Comparison of ENCODE assay signal across 15 mouse cellular contexts in genomic region chr2:24747878-24748277, GRCm38 (mm10). TPM values are rescaled to one million over a fixed set of nuclear protein-coding genes. Genes with fewer than 3 reads are reported as not detected.
DNase-seq lines count a peak whose midpoint lies in the region; ATAC-seq and TF ChIP-seq lines count a peak whose summit lies in the region.
"Had no signal": no experiment of that assay in that cellular context is flagged by ENCODE, and none has a peak within 500 bp of the region (broad histone marks: within the 10 kb centered on the region; RNA-seq: fewer than 3 reads in every experiment).

No protein-coding gene starts in this region.

- TF ChIP-seq EP300 in liver, embryonic 14.5 days (IDR thresholded peaks at IDR 0.05; ENCODE audit: low read depth) = no peak

- H3K4me2 ChIP-seq in liver, embryonic 14.5 days (ENCODE audit: low read depth) = no peak overlapping the region
- no peak overlapping the region for H3K4me2 ChIP-seq in liver, embryonic 11.5 days
- no peak overlapping the region for H3K4me2 ChIP-seq in midbrain, embryonic 14.5 days (ENCODE audit: low read length)

- DNase-seq in liver, embryonic 14.5 days (ENCODE audit: low read depth in 3 of 3, low spot score in 3 of 3) = peak in 2 of 3 experiments; percentile 5 to 9
- DNase-seq in liver, embryonic 11.5 days (ENCODE audit: low spot score) = no peak
- peak; percentile 82 for DNase-seq in thymus, postnatal 25 days
- DNase-seq in adipocyte (ENCODE audit: low spot score) = no peak
- no peak for DNase-seq in midbrain, embryonic 14.5 days
- DNase-seq in cerebellum, postnatal 14 days = no peak
- DNase-seq: adrenal gland, adult 2 months; cerebellum, postnatal 25 days; heart, adult 11 months; kidney, postnatal 14 days; left cerebral cortex, postnatal 4 days had no signal

- ATAC-seq in liver, embryonic 14.5 days (ENCODE audit: insufficient read depth) = no peak
- ATAC-seq in liver, embryonic 11.5 days (replicated peaks; ENCODE audit: low FRiP score) = no peak
- peak; percentile 43; the same call in 1 of the 2 replicates for ATAC-seq in monocyte, adult 5-6 weeks (replicated peaks; ENCODE audit: insufficient number of reproducible peaks, low FRiP score, low TSS enrichment, poor library complexity, severe bottlenecking)
- no peak for ATAC-seq in midbrain, embryonic 14.5 days (ENCODE audit: low FRiP score, low TSS enrichment)

- H3K27me3 ChIP-seq in liver, embryonic 14.5 days (ENCODE audit: control insufficient read depth, insufficient read depth, low read length) = no peaks in the 10 kb centered on the region
- no peaks in the 10 kb centered on the region for H3K27me3 ChIP-seq in liver, embryonic 11.5 days (replicated peaks; ENCODE audit: control insufficient read depth, insufficient read depth, low read length)
- no peaks in the 10 kb centered on the region for H3K27me3 ChIP-seq in midbrain, embryonic 14.5 days (ENCODE audit: control insufficient read depth, insufficient read depth, low read length)

- no peaks in the 10 kb centered on the region for H3K9me3 ChIP-seq in liver, embryonic 14.5 days (ENCODE audit: control insufficient read depth, low read length)
- H3K9me3 ChIP-seq in liver, embryonic 11.5 days (ENCODE audit: control insufficient read depth, low read length) = no peaks in the 10 kb centered on the region
- no peaks in the 10 kb centered on the region for H3K9me3 ChIP-seq in midbrain, embryonic 14.5 days (ENCODE audit: control insufficient read depth, low read length)

- no peak for TF ChIP-seq POLR2A in bone marrow, adult 2 months (IDR thresholded peaks at IDR 0.05; ENCODE audit: borderline replicate concordance, control insufficient read depth, low read depth, low read length)

- H3K27ac ChIP-seq in liver, embryonic 14.5 days = no peak overlapping the region
- no peak overlapping the region for H3K27ac ChIP-seq in liver, embryonic 11.5 days (ENCODE audit: low read depth, low read length)
- peak overlapping the region; percentile 32; the same call in 1 of the 2 replicates for H3K27ac ChIP-seq in bone marrow, adult 2 months (ENCODE audit: control insufficient read depth, insufficient read depth, low read depth, low read length, poor library complexity)
- no peak overlapping the region for H3K27ac ChIP-seq in midbrain, embryonic 14.5 days (replicated peaks; ENCODE audit: low read depth, low read length)
- H3K27ac ChIP-seq: macrophage had no signal

- WGBS in liver, embryonic 14.5 days (ENCODE audit: insufficient replicate concordance) = 15% methylated on average over 7 of the region's 7 CpGs
- WGBS in liver, embryonic 11.5 days = 46% methylated on average over 7 of the region's 7 CpGs
- WGBS in bone marrow, adult 2 months = 1% methylated on average over 7 of the region's 7 CpGs
- WGBS in midbrain, embryonic 14.5 days = 79% methylated on average over 7 of the region's 7 CpGs

- no peak for TF ChIP-seq CTCF in liver, embryonic 14.5 days (IDR thresholded peaks at IDR 0.05; ENCODE audit: low read depth)
- TF ChIP-seq CTCF in bone marrow, adult 2 months (IDR thresholded peaks at IDR 0.05; ENCODE audit: control insufficient read depth, insufficient read depth, low read length) = no peak

- no peaks in the 10 kb centered on the region for H3K36me3 ChIP-seq in liver, embryonic 14.5 days (replicated peaks; ENCODE audit: control insufficient read depth, insufficient read depth, low read depth)
- no peaks in the 10 kb centered on the region for H3K36me3 ChIP-seq in liver, embryonic 11.5 days (ENCODE audit: control insufficient read depth, insufficient read depth, low read length)
- H3K36me3 ChIP-seq in midbrain, embryonic 14.5 days (ENCODE audit: control insufficient read depth, insufficient read depth, low read length) = peaks cover 53% of the 10 kb centered on the region

- no peaks in the 10 kb centered on the region; a peak in 1 of 4 replicates for H3K4me1 ChIP-seq in liver, embryonic 14.5 days (replicated peaks; ENCODE audit: control insufficient read depth in 2 of 2, insufficient read depth in 2 of 2, low read length in 1 of 2)
- no peaks in the 10 kb centered on the region for H3K4me1 ChIP-seq in liver, embryonic 11.5 days (replicated peaks; ENCODE audit: control insufficient read depth, insufficient read depth, low read length)
- peaks cover 11% of the 10 kb centered on the region for H3K4me1 ChIP-seq in bone marrow, adult 2 months (ENCODE audit: control insufficient read depth, insufficient read depth, low read length)
- H3K4me1 ChIP-seq in midbrain, embryonic 14.5 days (ENCODE audit: control insufficient read depth, insufficient read depth, low read length) = no peaks in the 10 kb centered on the region

- no peak overlapping the region for H3K4me3 ChIP-seq in liver, embryonic 14.5 days (ENCODE audit: insufficient read depth in 1 of 2, low read depth in 2 of 2, low read length in 2 of 2)
- H3K4me3 ChIP-seq in liver, embryonic 11.5 days (ENCODE audit: low read depth, low read length) = no peak overlapping the region
- H3K4me3 ChIP-seq in bone marrow, adult 2 months (replicated peaks; ENCODE audit: control insufficient read depth, low read depth, low read length) = no peak overlapping the region
- H3K4me3 ChIP-seq in midbrain, embryonic 14.5 days (replicated peaks; ENCODE audit: low read depth, low read length) = no peak overlapping the region

- H3K9ac ChIP-seq in liver, embryonic 14.5 days (replicated peaks) = no peak overlapping the region
- no peak overlapping the region for H3K9ac ChIP-seq in liver, embryonic 11.5 days (ENCODE audit: low read depth, low read length)
- H3K9ac ChIP-seq in midbrain, embryonic 14.5 days (replicated peaks; ENCODE audit: low read length) = no peak overlapping the region

RNA-seq across cellular contexts. Expression of gene Cacna1b, which starts 15.1 kb away (rescaled TPM):
- 0.03 and 0.06 TPM in 2 replicates for polyA plus RNA-seq in liver, embryonic 14.5 days (2012; rRNA removed)
- not detected in 2 replicates for polyA plus RNA-seq in liver, embryonic 14.5 days (2014; fragmentation: Nextera tagmentation; extraction: Ambion mirVana)
- polyA plus RNA-seq in liver, embryonic 11.5 days (2014; fragmentation: Nextera tagmentation; extraction: Ambion mirVana) = 0.23 and 0.26 TPM in 2 replicates
- 2.0 and 2.2 TPM in 2 replicates for polyA plus RNA-seq in bone marrow, adult 2 months (2011; ENCODE audit: insufficient read depth, insufficient read length, low replicate concordance, missing spikeins)
- not detected in 3 replicates for total RNA-seq in monocyte, adult 5-6 weeks (2017)
- 12.0 and 15.0 TPM in 2 replicates for polyA plus RNA-seq in midbrain, embryonic 14.5 days (2014; fragmentation: Nextera tagmentation; extraction: Ambion mirVana)
- polyA plus RNA-seq: heart, postnatal 0 days had no signal

Comparison
In these comparisons a context has a peak if more than half of its experiments do, and no peak if none do; other contexts are left out.
1. DNase-seq: peak in liver, embryonic 14.5 days (2 of 3) and thymus, postnatal 25 days (single experiment); none in liver, embryonic 11.5 days (single experiment), adipocyte (single experiment), midbrain, embryonic 14.5 days (single experiment) and cerebellum, postnatal 14 days (0 of 2).